Mouse (Mus musculus): ENCODE results near the gene Txndc12.

- TF ChIP-seq POLR2A (IDR thresholded peaks at IDR 0.05; ENCODE audit: low read depth, low read length) (no peak), CTCF (IDR thresholded peaks at IDR 0.05; ENCODE audit: borderline replicate concordance, insufficient read depth, low read length) (no peak)
Measured at GRCm38 (mm10) chr4:108903346-108903745, 68.9 kb downstream of the Txndc12 start.
